ENCODE assay signal across 12 mouse cellular contexts in the genomic region with DNA sequence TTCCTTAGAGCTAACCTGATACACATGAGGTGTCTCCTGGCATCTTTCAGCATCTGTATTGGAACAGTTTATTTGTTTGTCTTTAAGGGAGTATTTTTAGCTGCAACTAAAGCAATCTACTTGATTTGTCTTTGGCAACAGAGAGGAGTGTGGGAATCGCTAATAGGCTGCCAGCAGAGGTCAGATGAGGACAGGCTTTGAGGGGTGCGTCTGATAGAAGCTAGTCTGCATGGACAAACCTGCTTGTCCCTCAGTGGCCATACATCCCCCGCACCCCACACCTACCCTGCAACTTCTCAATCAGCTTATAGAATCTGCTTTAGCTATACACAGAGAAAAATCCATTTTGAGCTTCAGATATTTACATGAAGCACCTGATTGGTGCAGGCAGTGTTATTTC.
DNase-seq lines count a peak whose midpoint lies in the region; ATAC-seq and TF ChIP-seq lines count a peak whose summit lies in the region.
"Had no signal": no experiment of that assay in that cellular context is flagged by ENCODE, and none has a peak within 500 bp of the region (broad histone marks: within the 10 kb centered on the region; RNA-seq: fewer than 3 reads in every experiment).

No protein-coding gene starts in this region.

- peak; percentile 47; the same call in 1 of the 2 replicates for ATAC-seq in forebrain, postnatal 0 days
- no peak for ATAC-seq in liver, embryonic 11.5 days (replicated peaks; ENCODE audit: low FRiP score)
- ATAC-seq: midbrain, embryonic 13.5 days had no signal

- intact Hi-C loops in left cerebral cortex, adult 2 months (cut with DNase I) = no loop called here

- no peaks in the 10 kb centered on the region for H3K27me3 ChIP-seq in forebrain, postnatal 0 days (ENCODE audit: insufficient read depth, low read length)
- H3K27me3 ChIP-seq in forebrain, embryonic 10.5 days (ENCODE audit: poor library complexity, severe bottlenecking) = no peaks in the 10 kb centered on the region
- no peaks in the 10 kb centered on the region for H3K27me3 ChIP-seq in liver, embryonic 11.5 days (replicated peaks; ENCODE audit: control insufficient read depth, insufficient read depth, low read length)
- H3K27me3 ChIP-seq: hindbrain, embryonic 15.5 days; midbrain, embryonic 13.5 days had no signal

- H3K4me3 ChIP-seq in forebrain, postnatal 0 days (ENCODE audit: low read depth, low read length) = no peak overlapping the region
- no peak overlapping the region for H3K4me3 ChIP-seq in forebrain, embryonic 10.5 days
- no peak overlapping the region for H3K4me3 ChIP-seq in left cerebral cortex, adult 2 months
- no peak overlapping the region for H3K4me3 ChIP-seq in liver, embryonic 11.5 days (ENCODE audit: low read depth, low read length)
- H3K4me3 ChIP-seq: hindbrain, embryonic 15.5 days; midbrain, embryonic 13.5 days had no signal

- H3K36me3 ChIP-seq in forebrain, postnatal 0 days (ENCODE audit: insufficient read depth) = no peaks in the 10 kb centered on the region
- no peaks in the 10 kb centered on the region for H3K36me3 ChIP-seq in forebrain, embryonic 10.5 days (replicated peaks)
- H3K36me3 ChIP-seq in liver, embryonic 11.5 days (ENCODE audit: control insufficient read depth, insufficient read depth, low read length) = no peaks in the 10 kb centered on the region
- H3K36me3 ChIP-seq: hindbrain, embryonic 15.5 days; midbrain, embryonic 13.5 days had no signal

- WGBS in forebrain, postnatal 0 days = 40% methylated on average over 3 of the region's 3 CpGs
- whole genome bisulfite sequencing in forebrain, embryonic 10.5 days = 61% methylated on average over 3 of the region's 3 CpGs
- WGBS in liver, embryonic 11.5 days = 56% methylated on average over 3 of the region's 3 CpGs

- TF ChIP-seq CTCF in forebrain, postnatal 0 days (IDR thresholded peaks at IDR 0.05; ENCODE audit: low read depth) = peak; percentile 39
- TF ChIP-seq CTCF in left cerebral cortex, adult 2 months (IDR thresholded peaks at IDR 0.05) = peak; percentile 1; the same call in 1 of the 2 replicates
- TF ChIP-seq CTCF in brain, embryonic 14.5 days (IDR thresholded peaks at IDR 0.05; ENCODE audit: borderline replicate concordance, extremely low read depth, insufficient read depth, insufficient read length) = peak; percentile 36; the same call in 1 of the 2 replicates

- H3K9me3 ChIP-seq in forebrain, postnatal 0 days (ENCODE audit: low read length) = no peaks in the 10 kb centered on the region
- H3K9me3 ChIP-seq in forebrain, embryonic 10.5 days = no peaks in the 10 kb centered on the region
- H3K9me3 ChIP-seq in liver, embryonic 11.5 days (ENCODE audit: control insufficient read depth, low read length) = no peaks in the 10 kb centered on the region
- H3K9me3 ChIP-seq: hindbrain, embryonic 15.5 days; midbrain, embryonic 13.5 days had no signal

- DNase-seq in forebrain, postnatal 0 days = peak; percentile 53
- DNase-seq in forebrain, embryonic 10.5 days (ENCODE audit: extremely low spot score, low spot score) = no peak
- DNase-seq in left cerebral cortex, adult 2 months (ENCODE audit: extremely low spot score in 1 of 2, low spot score in 2 of 2) = no peak
- DNase-seq in left cerebral cortex, adult 18-20 months (ENCODE audit: low spot score in 2 of 2) = no peak
- DNase-seq in 3T3-L1 (ENCODE audit: low read depth, low spot score) = peak; percentile 24
- peak; percentile 49 for DNase-seq in brain, embryonic 14.5 days (ENCODE audit: low read depth)
- no peak for DNase-seq in liver, embryonic 11.5 days (ENCODE audit: low spot score)
- no peak for DNase-seq in ovary, adult 18-20 months (ENCODE audit: low spot score)
- DNase-seq: adrenal gland, adult 2 months; thymus, postnatal 25 days had no signal

- no peaks in the 10 kb centered on the region for H3K4me1 ChIP-seq in forebrain, postnatal 0 days (ENCODE audit: insufficient read depth)
- H3K4me1 ChIP-seq in forebrain, embryonic 10.5 days = no peaks in the 10 kb centered on the region
- no peaks in the 10 kb centered on the region for H3K4me1 ChIP-seq in liver, embryonic 11.5 days (replicated peaks; ENCODE audit: control insufficient read depth, insufficient read depth, low read length)
- H3K4me1 ChIP-seq: hindbrain, embryonic 15.5 days; midbrain, embryonic 13.5 days had no signal

- TF ChIP-seq POLR2A in brain, embryonic 14.5 days (IDR thresholded peaks at IDR 0.05; ENCODE audit: borderline replicate concordance, extremely low read depth, insufficient read depth, insufficient read length, poor library complexity, severe bottlenecking) = no peak

- H3K9ac ChIP-seq in forebrain, postnatal 0 days = no peak overlapping the region
- H3K9ac ChIP-seq in liver, embryonic 11.5 days (ENCODE audit: low read depth, low read length) = no peak overlapping the region
- H3K9ac ChIP-seq: hindbrain, embryonic 15.5 days; midbrain, embryonic 13.5 days had no signal

- H3K4me2 ChIP-seq in forebrain, postnatal 0 days (ENCODE audit: low read depth) = no peak overlapping the region
- H3K4me2 ChIP-seq in liver, embryonic 11.5 days = no peak overlapping the region
- H3K4me2 ChIP-seq: hindbrain, embryonic 15.5 days; midbrain, embryonic 13.5 days had no signal

- no peak overlapping the region for H3K27ac ChIP-seq in forebrain, postnatal 0 days (ENCODE audit: low read depth, low read length)
- H3K27ac ChIP-seq in forebrain, embryonic 10.5 days = no peak overlapping the region
- H3K27ac ChIP-seq in left cerebral cortex, adult 2 months = no peak overlapping the region
- H3K27ac ChIP-seq in liver, embryonic 11.5 days (ENCODE audit: low read depth, low read length) = no peak overlapping the region
- H3K27ac ChIP-seq: hindbrain, embryonic 15.5 days; midbrain, embryonic 13.5 days had no signal

Comparison
In these comparisons a context has a peak if more than half of its experiments do, and no peak if none do; other contexts are left out.
1. DNase-seq: peak in forebrain, postnatal 0 days (single experiment), 3T3-L1 (single experiment) and brain, embryonic 14.5 days (single experiment); none in forebrain, embryonic 10.5 days (single experiment), left cerebral cortex, adult 2 months (0 of 2), left cerebral cortex, adult 18-20 months (0 of 2), liver, embryonic 11.5 days (single experiment) and ovary, adult 18-20 months (single experiment).
2. Peak in every context shown above with its lines, with median percentiles within 50 percentile points of each other: CTCF ChIP-seq.